Mouse (Mus musculus) left cerebral cortex, postnatal 25 days (tissue): ENCODE measurements around the gene Sgcg. TPM values are rescaled to one million over a fixed set of nuclear protein-coding genes. Genes with fewer than 3 reads are reported as not detected.

Experiments
- DNase-seq, 2 experiments: peaks; one replicate each; pipeline ENCODE4 v3.0.0; 2022; ENCODE audit warnings: low spot score in 2 of 2, mixed read lengths in 1 of 2
- intact Hi-C: fragments of 180-260 bp; cut with DNase I; formaldehyde crosslinking; loops from one replicate; pipeline ENCODE4 v1.15.1; 2025
- total RNA-seq, 2 experiments: library from RNA; stranded (reverse); gene quantifications; 2 replicates each; pipeline ENCODE4 v1.2.3; 2021

Sgcg gene
- total RNA-seq, result not detected

GRCm38 (mm10) chr14:61258352-61258751, at the start of gene Sgcg:
TSS of gene Sgcg (minus strand) at chr14:61258490.
- DNase-seq, result no peak
- intact Hi-C loops, result no loop called here

GRCm38 (mm10) chr14:61303969-61304609, 45.8 kb upstream of the Sgcg start:
- DNase-seq, result no peak
- intact Hi-C loops, result no loop called here

- intact Hi-C loops, result no loop called here
Observed at GRCm38 (mm10) chr14:61302428-61302827, 44.1 kb upstream of the Sgcg start.

GRCm38 (mm10) chr14:61301323-61301722, 43.0 kb upstream of the Sgcg start:
- intact Hi-C loops, result no loop called here
- DNase-seq, result no peak

More at GRCm38 (mm10) chr14:61302428-61302827, 44.1 kb upstream of the Sgcg start:
- DNase-seq, result no peak

- DNase-seq, result no peak
- intact Hi-C loops, result loop anchor here (10.0 kb wide), 1 partner anchor 165 kb away; the partner anchor contains the start of gene Sacs
Observed at GRCm38 (mm10) chr14:61299810-61300209, 41.5 kb upstream of the Sgcg start.

GRCm38 (mm10) chr14:61294738-61295079, 36.4 kb upstream of the Sgcg start:
- DNase-seq, result peak; percentile 43 to 60
- intact Hi-C loops, result loop anchor here (1.0 to 10.0 kb wide), 3 partner anchors 52 to 496 kb away; partner anchors contain the start of gene Sacs

GRCm38 (mm10) chr14:61293884-61294737, 35.8 kb upstream of the Sgcg start:
- intact Hi-C loops, result loop anchor here (1.0 to 10.0 kb wide), 3 partner anchors 52 to 495 kb away; partner anchors contain the start of gene Sacs
- DNase-seq, result peak; percentile 61 to 69

- intact Hi-C loops, result loop anchor here (10.0 kb wide), 1 partner anchor 156 kb away; the partner anchor contains the start of gene Sacs
- no peak for DNase-seq
Observed at GRCm38 (mm10) chr14:61290664-61291063, 32.4 kb upstream of the Sgcg start.

- intact Hi-C loops, result no loop called here
- DNase-seq, result no peak
Observed at GRCm38 (mm10) chr14:61288606-61289286, 30.5 kb upstream of the Sgcg start.

GRCm38 (mm10) chr14:61278676-61279300, 20.5 kb upstream of the Sgcg start:
- intact Hi-C loops, result no loop called here
- no peak for DNase-seq

GRCm38 (mm10) chr14:61277285-61277684, 19.0 kb upstream of the Sgcg start:
- intact Hi-C loops, result no loop called here
- peak in 1 of 2 experiments; percentile 19 for DNase-seq

GRCm38 (mm10) chr14:61274414-61275198, 16.3 kb upstream of the Sgcg start:
- intact Hi-C loops, result no loop called here
- no peak for DNase-seq

GRCm38 (mm10) chr14:61267908-61268475, 9.7 kb upstream of the Sgcg start:
- DNase-seq, result no peak
- intact Hi-C loops, result no loop called here

GRCm38 (mm10) chr14:61259084-61259483, 794 bp upstream of the Sgcg start:
- DNase-seq, result no peak
- intact Hi-C loops, result no loop called here

- intact Hi-C loops, result no loop called here
- DNase-seq, result no peak
Observed at GRCm38 (mm10) chr14:61252596-61253388, 5.5 kb downstream of the Sgcg start.

- intact Hi-C loops, result no loop called here
Observed at GRCm38 (mm10) chr14:61246444-61246843, 11.8 kb downstream of the Sgcg start.

GRCm38 (mm10) chr14:61242611-61243010, 15.7 kb downstream of the Sgcg start:
- intact Hi-C loops, result loop anchor here (1.0 kb wide), 1 partner anchor 52 kb away; no protein-coding TSS in a partner anchor
- no peak for DNase-seq

More at GRCm38 (mm10) chr14:61246444-61246843, 11.8 kb downstream of the Sgcg start:
- DNase-seq, result no peak

GRCm38 (mm10) chr14:61238751-61239150, 19.5 kb downstream of the Sgcg start:
- intact Hi-C loops, result no loop called here
- peak; percentile 58 to 90 for DNase-seq
